Mouse (Mus musculus) forebrain, embryonic 16.5 days (tissue): Measurements from ENCODE around the gene Anks1b. TPM values are rescaled to one million over a fixed set of nuclear protein-coding genes. Genes with fewer than 3 reads are reported as not detected.

Experiments
- ATAC-seq: fragments of 200-750 bp; cut with Nextera tagmentation; 2 replicates; pipeline ENCODE4 v1.8.0; 2017; ENCODE audit warnings: mild to moderate bottlenecking, moderate library complexity
- H3K27ac ChIP-seq: fragments of 300-500 bp; sonication (generic); 2 replicates; pipeline ENCODE4 v1.5.1; 2014; ENCODE audit warnings: low read length, control low read depth
- H3K27me3 ChIP-seq: fragments of 300-500 bp; sonication (generic); replicated peaks from 2 replicates; pipeline ENCODE4 v1.6.1; 2014; ENCODE audit warnings: low read length; ENCODE audit not compliant: control insufficient read depth, insufficient read depth
- H3K36me3 ChIP-seq: fragments of 300-500 bp; sonication (generic); 2 replicates; pipeline ENCODE4 v1.6.1; 2014; ENCODE audit not compliant: control insufficient read depth, insufficient read depth
- H3K4me1 ChIP-seq: fragments of 300-500 bp; sonication (generic); replicated peaks from 2 replicates; pipeline ENCODE4 v1.6.1; 2014; ENCODE audit warnings: low read length; ENCODE audit not compliant: control insufficient read depth, insufficient read depth
- H3K4me2 ChIP-seq: fragments of 300-500 bp; sonication (generic); 2 replicates; pipeline ENCODE4 v1.6.1; 2014; ENCODE audit warnings: mild to moderate bottlenecking, low read length, control low read depth
- H3K4me3 ChIP-seq: fragments of 300-500 bp; sonication (generic); replicated peaks from 2 replicates; pipeline ENCODE4 v1.5.1; 2014; ENCODE audit warnings: mild to moderate bottlenecking, low read length, control low read depth
- H3K9ac ChIP-seq: fragments of 300-500 bp; sonication (generic); replicated peaks from 2 replicates; pipeline ENCODE4 v1.6.1; 2014; ENCODE audit warnings: low read depth, low read length, control low read depth
- H3K9me3 ChIP-seq: fragments of 300-500 bp; sonication (generic); 2 replicates; pipeline ENCODE4 v1.6.1; 2016; ENCODE audit warnings: low read length; ENCODE audit not compliant: control insufficient read depth
- WGBS: fragments of 180-500 bp; shearing (Covaris S2); extraction: QIAGEN DNeasy Blood & Tissue Kit; methylation state at CpG from one replicate; pipeline ENCODE4 v1.1.7; 2014; 5-methylcytosine and 5-hydroxymethylcytosine counted together
- polyA plus RNA-seq: library from polyadenylated mRNA; unstranded; fragments of >200 nt; fragmentation: Nextera tagmentation; extraction: Ambion mirVana; gene quantifications from 2 replicates; pipeline ENCODE4 v1.2.1, GENCODE M21; 2015

Gene Anks1b
- polyA plus RNA-seq, 1 experiment from 2014 or later = 84.4 TPM

DNA sequence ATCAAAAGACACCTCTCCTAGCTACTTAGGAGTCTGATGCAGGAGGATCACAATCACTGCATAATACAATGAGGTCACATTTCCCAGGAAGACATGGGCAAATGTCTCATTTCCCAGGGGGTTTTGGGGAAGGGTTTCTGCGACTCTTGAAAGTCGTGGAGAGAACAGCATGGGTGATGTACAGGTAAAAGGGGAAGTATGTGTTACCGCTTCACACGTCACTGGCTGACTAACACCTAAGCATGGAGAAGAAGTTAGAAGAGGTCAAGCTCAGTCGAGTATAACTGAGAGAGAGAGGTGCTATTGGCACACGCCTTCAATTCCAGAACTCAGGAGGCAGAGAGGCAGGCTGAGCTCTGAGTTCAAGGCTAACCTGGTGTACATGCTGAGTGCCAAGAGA, 1117.0 kb downstream of the Anks1b start:
- Histone ChIP-seq H3K9me3 (no peaks in the 10 kb centered on the region), H3K4me3 (no peak overlapping the region), H3K27ac (no peak overlapping the region), H3K4me1 (peaks cover 3% of the 10 kb centered on the region), H3K27me3 (no peaks in the 10 kb centered on the region), H3K4me2 (no peak overlapping the region), H3K9ac (no peak overlapping the region), H3K36me3 (0 out of 2 replicates have a peak, but pooled peaks cover 4% of the 10 kb centered on the region)
- no peak for ATAC-seq
- WGBS = 91% methylated on average over 6 of the region's 6 CpGs

- Histone ChIP-seq H3K36me3 (peaks cover 16% of the 10 kb centered on the region), H3K9ac (no peak overlapping the region), H3K4me3 (no peak overlapping the region), H3K4me2 (no peak overlapping the region), H3K27me3 (no peaks in the 10 kb centered on the region), H3K4me1 (peaks cover 3% of the 10 kb centered on the region), H3K9me3 (no peaks in the 10 kb centered on the region), H3K27ac (no peak overlapping the region)
- ATAC-seq = no peak
- WGBS = 85% methylated on average over 6 of the region's 6 CpGs
These were observed 1118.9 kb downstream of the Anks1b start for GRCm38 (mm10) chr10:90992237-90992636.

GRCm38 (mm10) chr10:90993869-90994268, 1120.6 kb downstream of the Anks1b start:
- Histone ChIP-seq H3K9me3 (no peaks in the 10 kb centered on the region), H3K4me3 (no peak overlapping the region), H3K4me1 (peaks cover 3% of the 10 kb centered on the region), H3K9ac (no peak overlapping the region), H3K4me2 (no peak overlapping the region), H3K36me3 (peaks cover 16% of the 10 kb centered on the region), H3K27ac (no peak overlapping the region), H3K27me3 (no peaks in the 10 kb centered on the region)
- 0 out of 2 replicates have a peak, but pooled peaks have one; percentile 57 for ATAC-seq
- 22% methylated on average over 5 of the region's 5 CpGs for WGBS

DNA sequence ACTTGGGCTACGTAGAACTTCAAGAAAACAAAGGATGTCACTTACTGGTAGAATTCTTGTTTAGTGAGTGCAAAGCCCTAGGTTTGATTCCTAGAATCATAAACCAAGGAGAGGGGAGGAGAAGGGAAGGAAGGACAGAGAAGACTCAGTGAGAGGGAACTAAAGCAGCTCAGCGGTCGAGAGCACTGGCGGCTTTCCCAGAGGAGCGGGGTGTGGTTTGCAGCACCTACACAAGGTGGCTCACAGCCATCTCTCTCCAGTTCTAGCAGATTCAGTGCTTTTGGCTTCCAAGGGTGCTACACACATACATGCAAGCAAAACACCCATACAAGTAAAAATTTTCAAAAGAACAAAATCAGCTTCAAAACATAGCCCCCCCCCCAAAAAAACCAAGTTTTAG, 1126.6 kb downstream of the Anks1b start:
- no peak overlapping the region for H3K4me3 ChIP-seq
- no peaks in the 10 kb centered on the region for H3K9me3 ChIP-seq
- H3K27me3 ChIP-seq = no peaks in the 10 kb centered on the region
- no peak overlapping the region for H3K4me2 ChIP-seq
- no peak for ATAC-seq
- H3K4me1 ChIP-seq = peaks cover 6% of the 10 kb centered on the region
- WGBS = 72% methylated on average over 5 of the region's 5 CpGs
- H3K9ac ChIP-seq = no peak overlapping the region
- peaks cover 14% of the 10 kb centered on the region for H3K36me3 ChIP-seq
- no peak overlapping the region for H3K27ac ChIP-seq

DNA sequence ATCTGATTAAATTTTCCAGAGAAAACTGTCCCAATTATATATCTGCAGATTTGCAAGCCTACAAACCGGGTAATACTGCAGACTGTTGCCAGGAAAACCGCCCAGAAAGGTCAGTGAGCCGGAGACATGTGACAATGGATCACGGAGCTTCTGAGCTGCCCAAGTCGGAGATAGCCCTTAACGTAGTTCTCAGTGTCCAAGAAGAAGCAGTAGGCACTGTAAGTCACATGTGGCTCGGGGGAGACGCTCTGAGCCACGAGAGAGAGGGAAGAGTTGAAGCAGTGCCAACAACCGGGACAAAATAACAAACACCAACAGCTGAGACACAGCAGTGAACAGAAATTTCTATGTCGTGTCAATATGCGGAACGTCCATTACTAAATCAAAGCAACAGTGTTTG, 1128.1 kb downstream of the Anks1b start:
- Histone ChIP-seq H3K27me3 (no peaks in the 10 kb centered on the region), H3K4me3 (no peak overlapping the region), H3K9me3 (no peaks in the 10 kb centered on the region), H3K4me1 (peaks cover 6% of the 10 kb centered on the region), H3K27ac (peak overlapping the region; percentile 60), H3K9ac (no peak overlapping the region), H3K36me3 (peaks cover 5% of the 10 kb centered on the region), H3K4me2 (peak overlapping the region; percentile 23; the same call in 1 of the 2 replicates)
- peak; percentile 60 for ATAC-seq
- 33% methylated on average over 13 of the region's 13 CpGs for WGBS

DNA sequence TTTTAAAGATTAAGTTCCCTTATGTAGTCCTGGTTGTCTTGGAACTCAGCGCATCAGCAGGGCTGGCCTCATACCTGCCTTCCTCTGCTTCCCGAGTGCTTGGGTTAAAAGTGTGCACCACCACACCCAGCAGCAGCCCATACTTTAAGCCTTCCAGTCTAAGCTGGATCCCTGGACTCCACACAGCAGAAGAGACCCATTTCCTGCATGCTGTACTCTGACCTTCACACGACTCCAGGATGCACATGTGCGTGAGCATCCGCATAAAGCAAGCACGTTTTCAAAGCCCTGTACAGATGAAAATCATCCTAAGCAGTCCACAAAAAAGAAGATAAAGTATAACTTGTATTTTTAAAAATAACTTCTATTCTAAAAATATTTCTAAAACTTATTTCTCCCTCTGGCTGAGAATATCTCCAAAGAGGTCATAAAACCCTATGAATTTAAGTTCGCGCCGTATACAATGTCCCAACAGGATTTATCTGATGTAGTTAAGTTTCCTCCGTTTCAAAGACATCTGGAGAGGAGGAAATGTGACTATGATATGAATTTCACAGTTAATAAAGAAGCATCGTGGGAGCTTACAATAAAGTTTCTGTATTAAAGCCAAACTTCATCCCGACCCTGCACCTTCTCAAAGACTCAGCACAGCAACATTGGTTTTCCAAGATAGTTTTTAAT, 1132.7 kb downstream of the Anks1b start:
- no peak overlapping the region for H3K4me2 ChIP-seq
- no peaks in the 10 kb centered on the region for H3K27me3 ChIP-seq
- 95% methylated on average over 12 of the region's 12 CpGs for WGBS
- H3K4me3 ChIP-seq = no peak overlapping the region
- H3K9me3 ChIP-seq = no peaks in the 10 kb centered on the region
- peaks cover 6% of the 10 kb centered on the region; the same call in 1 of the 2 replicates for H3K36me3 ChIP-seq
- no peak overlapping the region for H3K27ac ChIP-seq
- H3K9ac ChIP-seq = no peak overlapping the region
- ATAC-seq = no peak
- H3K4me1 ChIP-seq = peaks cover 4% of the 10 kb centered on the region

Other genes starting within 250 kb of the Anks1b start
- gene Scyl2, start 187.2 kb upstream of the Anks1b start, polyA plus RNA-seq = 9.5 and 9.8 TPM in 2 replicates
- gene Actr6, start 141.2 kb upstream of the Anks1b start, polyA plus RNA-seq = 59.5 and 65.5 TPM in 2 replicates
- gene Uhrf1bp1l, start 128.5 kb upstream of the Anks1b start, polyA plus RNA-seq = 28.8 and 31.2 TPM in 2 replicates